Mouse (Mus musculus) spleen, adult 2 months (tissue): ENCODE data around the gene A3galt2.

Source experiments
- CTCF ChIP-seq: fragments of 200-500 bp; IDR thresholded peaks from 2 replicates; pipeline ENCODE4 v1.5.1; 2011; ENCODE audit warnings: mild to moderate bottlenecking, inconsistent platforms; ENCODE audit not compliant: insufficient read depth, insufficient read length, insufficient replicate concordance; ENCODE audit errors: extremely low read depth
- POLR2A ChIP-seq: fragments of 200-500 bp; IDR thresholded peaks from 2 replicates; pipeline ENCODE4 v1.6.1; 2011; ENCODE audit warnings: low read depth, low read length, inconsistent platforms

- TF ChIP-seq CTCF (no peak), POLR2A (no peak)
These were observed 15.5 kb downstream of the A3galt2 start for GRCm38 (mm10) chr4:128770698-128771097.
